Mouse (Mus musculus): Measurements from ENCODE around the gene Olfr152. TPM values are rescaled to one million over a fixed set of nuclear protein-coding genes. Genes with fewer than 3 reads are reported as not detected.

Gene Olfr152
- not detected in 2 replicates for polyA plus RNA-seq (2015; fragmentation: Nextera tagmentation; extraction: Ambion mirVana)

GRCm38 (mm10) chr2:87779183-87779582 is at the start of gene Olfr152:
Olfr152 (plus strand) TSS chr2:87779483.

DNA sequence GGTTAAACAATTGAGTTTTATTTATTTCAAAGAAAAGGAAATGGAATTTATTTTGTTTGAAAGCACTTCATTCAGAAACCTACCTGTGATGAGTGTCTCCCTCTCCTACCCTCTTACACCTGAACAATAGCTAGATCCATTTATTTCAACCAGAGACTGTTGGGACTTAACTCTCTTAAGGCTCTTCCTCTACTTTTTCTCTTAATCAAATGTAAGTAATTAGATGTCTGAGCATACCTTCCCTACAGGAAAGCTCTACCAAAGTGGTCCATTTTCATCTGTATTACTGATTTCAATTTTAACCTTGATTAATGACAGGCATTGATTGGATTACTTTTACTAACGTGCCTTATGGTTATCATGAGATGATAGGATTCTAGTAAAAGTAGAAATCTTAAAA is 39.4 kb upstream of the Olfr152 start, which contains the start of gene Olfr1138:
Gene Olfr1138, minus strand, starts transcription at position 101 of the 400 bp plus-strand sequence.

DNA sequence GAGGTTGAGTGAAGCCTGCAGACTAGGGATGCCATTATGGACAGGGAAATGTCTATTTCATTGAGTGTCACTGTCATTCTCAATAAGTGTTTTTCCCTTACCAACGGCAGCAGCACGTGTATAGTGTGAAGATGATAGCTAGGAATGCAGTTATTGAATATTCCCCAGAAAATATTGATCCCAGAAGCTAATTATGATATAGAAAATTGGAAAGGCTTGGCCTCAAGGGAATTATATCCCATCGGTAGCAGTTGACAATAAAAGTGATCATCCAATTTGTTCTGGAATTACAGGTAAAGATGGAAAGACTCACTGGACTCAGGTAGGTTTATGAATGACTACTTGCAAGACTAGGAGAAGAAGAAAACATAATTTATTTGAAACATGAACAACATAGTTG is 35.8 kb upstream of the Olfr152 start, which contains the start of gene Olfr1140:
Gene Olfr1140, plus strand, starts transcription at position 301 of the 400 bp plus-strand sequence.

DNA sequence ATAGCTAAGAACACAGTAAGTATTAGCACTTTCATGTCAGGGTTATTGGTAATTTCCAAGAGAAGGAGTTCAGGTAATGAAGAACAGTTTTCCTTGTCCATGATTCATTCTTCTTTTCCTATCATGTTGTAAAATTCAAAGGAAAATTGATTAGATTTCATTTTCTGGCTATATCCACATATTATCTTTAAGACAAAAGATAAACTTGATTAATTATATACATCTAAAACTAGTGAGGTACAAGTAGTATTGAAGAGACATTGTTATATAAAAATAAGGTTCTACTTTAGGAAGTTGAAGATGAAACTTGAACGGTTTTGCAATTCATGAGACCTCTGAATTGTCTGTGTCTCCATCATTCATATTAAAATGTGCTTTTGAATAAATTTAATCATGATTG is 25.4 kb upstream of the Olfr152 start, which contains the start of gene Olfr1141:
Gene Olfr1141, minus strand, starts transcription at position 101 of the 400 bp plus-strand sequence.

GRCm38 (mm10) chr2:87800292-87800691 is 21.0 kb downstream of the Olfr152 start, which contains the start of gene Olfr1143:
Olfr1143 (plus strand) TSS chr2:87800592.

DNA sequence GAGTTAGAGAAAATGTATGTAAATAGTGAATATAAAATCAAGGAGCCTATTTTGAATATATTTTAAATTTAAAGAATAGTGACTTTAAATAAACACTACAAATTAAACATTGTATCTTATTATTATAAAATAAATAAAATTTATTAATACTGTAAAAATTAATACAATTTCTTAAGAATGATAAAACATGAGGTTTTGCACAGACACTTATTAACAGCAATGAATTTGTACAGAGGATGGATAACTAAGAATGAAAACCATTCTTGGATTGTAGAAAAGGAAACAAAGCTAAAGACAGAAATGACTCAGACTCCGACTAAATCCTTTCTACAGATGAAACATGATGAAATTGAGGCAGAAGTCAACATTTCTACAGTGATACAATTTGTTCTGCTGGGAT is 30.2 kb downstream of the Olfr152 start, which contains the start of gene Olfr1145:
Gene Olfr1145, plus strand, starts transcription at position 301 of the 400 bp plus-strand sequence.

DNA sequence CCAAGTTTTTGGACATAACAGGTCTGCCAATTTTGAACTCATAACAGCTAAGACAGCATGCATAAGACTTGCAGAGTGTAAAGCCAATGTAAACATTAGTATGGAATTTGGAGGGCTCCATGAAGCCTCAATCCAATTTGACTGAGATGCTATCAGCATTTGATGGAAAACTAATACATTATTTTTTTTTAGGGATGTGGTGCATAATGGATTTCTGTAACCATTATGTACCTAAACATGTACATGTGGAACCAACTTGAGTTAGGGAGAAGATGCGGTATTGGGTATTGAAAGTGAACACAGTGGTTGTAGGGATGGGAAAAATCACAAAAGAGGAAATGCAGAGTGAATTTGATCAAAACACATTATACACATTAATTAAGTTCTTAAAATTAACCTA is 51.0 kb downstream of the Olfr152 start, which contains the start of gene Olfr1148:
Gene Olfr1148, plus strand, starts transcription at position 301 of the 400 bp plus-strand sequence.

Other genes with a start within 250 kb of the Olfr152 start
- not detected in 2 replicates for gene Olfr153, start 247.7 kb upstream of the Olfr152 start, polyA plus RNA-seq (2015; fragmentation: Nextera tagmentation; extraction: Ambion mirVana)
- gene Olfr1128, start 233.9 kb upstream of the Olfr152 start, polyA plus RNA-seq (2015; fragmentation: Nextera tagmentation; extraction: Ambion mirVana) = not detected in 2 replicates
- not detected in 2 replicates for gene Olfr1129, start 205.6 kb upstream of the Olfr152 start, polyA plus RNA-seq (2015; fragmentation: Nextera tagmentation; extraction: Ambion mirVana)
- gene Olfr1130, start 173.3 kb upstream of the Olfr152 start, polyA plus RNA-seq (2015; fragmentation: Nextera tagmentation; extraction: Ambion mirVana) = not detected in 2 replicates
- gene Olfr1131, start 152.4 kb upstream of the Olfr152 start, polyA plus RNA-seq (2015; fragmentation: Nextera tagmentation; extraction: Ambion mirVana) = not detected in 2 replicates
- gene Olfr1132, start 141.9 kb upstream of the Olfr152 start, polyA plus RNA-seq (2015; fragmentation: Nextera tagmentation; extraction: Ambion mirVana) = not detected in 2 replicates
- not detected in 2 replicates for gene Olfr1133, start 132.1 kb upstream of the Olfr152 start, polyA plus RNA-seq (2015; fragmentation: Nextera tagmentation; extraction: Ambion mirVana)
- gene Olfr1134, start 121.0 kb upstream of the Olfr152 start, polyA plus RNA-seq (2015; fragmentation: Nextera tagmentation; extraction: Ambion mirVana) = not detected in 2 replicates
- not detected in 2 replicates for gene Olfr1135, start 105.8 kb upstream of the Olfr152 start, polyA plus RNA-seq (2015; fragmentation: Nextera tagmentation; extraction: Ambion mirVana)
- gene Olfr1136, start 85.5 kb upstream of the Olfr152 start, polyA plus RNA-seq (2015; fragmentation: Nextera tagmentation; extraction: Ambion mirVana) = not detected in 2 replicates
- not detected in 2 replicates for gene Olfr1137, start 66.3 kb upstream of the Olfr152 start, polyA plus RNA-seq (2015; fragmentation: Nextera tagmentation; extraction: Ambion mirVana)
- not detected in 2 replicates for gene Olfr1138, start 39.5 kb upstream of the Olfr152 start, polyA plus RNA-seq (2015; fragmentation: Nextera tagmentation; extraction: Ambion mirVana)
- not detected in 2 replicates for gene Olfr1140, start 35.7 kb upstream of the Olfr152 start, polyA plus RNA-seq (2015; fragmentation: Nextera tagmentation; extraction: Ambion mirVana)
- gene Olfr1141, start 25.5 kb upstream of the Olfr152 start, polyA plus RNA-seq (2015; fragmentation: Nextera tagmentation; extraction: Ambion mirVana) = not detected in 2 replicates
- gene Olfr1143, start 21.1 kb downstream of the Olfr152 start, polyA plus RNA-seq (2015; fragmentation: Nextera tagmentation; extraction: Ambion mirVana) = not detected in 2 replicates
- gene Olfr1145, start 30.3 kb downstream of the Olfr152 start, polyA plus RNA-seq (2015; fragmentation: Nextera tagmentation; extraction: Ambion mirVana) = not detected in 2 replicates
- not detected in 2 replicates for gene Olfr1148, start 51.0 kb downstream of the Olfr152 start, polyA plus RNA-seq (2015; fragmentation: Nextera tagmentation; extraction: Ambion mirVana)
- not detected in 2 replicates for gene Olfr1150-ps1, start 64.5 kb downstream of the Olfr152 start, polyA plus RNA-seq (2015; fragmentation: Nextera tagmentation; extraction: Ambion mirVana)
- not detected in 2 replicates for gene Olfr1151, start 76.4 kb downstream of the Olfr152 start, polyA plus RNA-seq (2015; fragmentation: Nextera tagmentation; extraction: Ambion mirVana)
- gene Olfr1152, start 87.0 kb downstream of the Olfr152 start, polyA plus RNA-seq (2015; fragmentation: Nextera tagmentation; extraction: Ambion mirVana) = 0.02 TPM in 1 of 2 replicates, not detected in the other
- gene Olfr1153, start 115.5 kb downstream of the Olfr152 start, polyA plus RNA-seq (2015; fragmentation: Nextera tagmentation; extraction: Ambion mirVana) = not detected in 2 replicates
- not detected in 2 replicates for gene Olfr1154, start 125.7 kb downstream of the Olfr152 start, polyA plus RNA-seq (2015; fragmentation: Nextera tagmentation; extraction: Ambion mirVana)
- not detected in 2 replicates for gene Olfr1155, start 165.7 kb downstream of the Olfr152 start, polyA plus RNA-seq (2015; fragmentation: Nextera tagmentation; extraction: Ambion mirVana)
- gene Olfr1156, start 173.6 kb downstream of the Olfr152 start, polyA plus RNA-seq (2015; fragmentation: Nextera tagmentation; extraction: Ambion mirVana) = not detected in 2 replicates
- not detected in 2 replicates for gene Olfr1157, start 188.8 kb downstream of the Olfr152 start, polyA plus RNA-seq (2015; fragmentation: Nextera tagmentation; extraction: Ambion mirVana)
- not detected in 2 replicates for gene Olfr74, start 195.2 kb downstream of the Olfr152 start, polyA plus RNA-seq (2015; fragmentation: Nextera tagmentation; extraction: Ambion mirVana)
- gene Olfr1158, start 210.6 kb downstream of the Olfr152 start, polyA plus RNA-seq (2015; fragmentation: Nextera tagmentation; extraction: Ambion mirVana) = not detected in 2 replicates
- not detected in 2 replicates for gene Olfr1160, start 228.8 kb downstream of the Olfr152 start, polyA plus RNA-seq (2015; fragmentation: Nextera tagmentation; extraction: Ambion mirVana)
- not detected in 2 replicates for gene Olfr1161, start 243.3 kb downstream of the Olfr152 start, polyA plus RNA-seq (2015; fragmentation: Nextera tagmentation; extraction: Ambion mirVana)

Measured in spleen, postnatal 0 days (tissue).